Mouse (Mus musculus) neural tube, postnatal 0 days (tissue): ENCODE data around the gene Gps1. TPM values are rescaled to one million over a fixed set of nuclear protein-coding genes. Genes with fewer than 3 reads are reported as not detected.

Experiments
- polyA plus RNA-seq: library from polyadenylated mRNA; unstranded; fragments of >200 nt; fragmentation: Nextera tagmentation; extraction: Ambion mirVana; gene quantifications from 2 replicates; pipeline ENCODE4 v1.2.1, GENCODE M21; 2015

The Gps1 gene
- 236 and 269 TPM in 2 replicates for polyA plus RNA-seq

GRCm38 (mm10) chr11:120784064-120784791 lies at the start of gene Gps1, which contains the start of gene Rfng:
TSS of gene Gps1 (plus strand) at chr11:120784272.
TSS of gene Rfng (minus strand) at chr11:120784207.

GRCm38 (mm10) chr11:120762672-120763041 lies 21.4 kb upstream of the Gps1 start, which contains the start of gene Hmga1b:
TSS of gene Hmga1b (plus strand) at chr11:120762794.

GRCm38 (mm10) chr11:120795756-120796613 lies 11.9 kb downstream of the Gps1 start, which contains the start of gene Dus1l:
TSS of gene Dus1l (minus strand) at chr11:120796403.

GRCm38 (mm10) chr11:120823956-120824786 lies 40.1 kb downstream of the Gps1 start, which contains the start of gene Fasn:
TSS of gene Fasn (minus strand) at chr11:120824547.

Other genes with a start within 250 kb of the Gps1 start
- 238 and 259 TPM in 2 replicates for gene Mcrip1, start 234.5 kb upstream of the Gps1 start, polyA plus RNA-seq
- gene Ppp1r27, start 233.1 kb upstream of the Gps1 start, polyA plus RNA-seq, result not detected in 2 replicates
- 213 and 228 TPM in 2 replicates for gene P4hb, start 211.0 kb upstream of the Gps1 start, polyA plus RNA-seq
- 444 and 484 TPM in 2 replicates for gene Arhgdia, start 202.6 kb upstream of the Gps1 start, polyA plus RNA-seq
- gene Alyref, start 185.9 kb upstream of the Gps1 start, polyA plus RNA-seq, result 163 and 172 TPM in 2 replicates
- 220 and 225 TPM in 2 replicates for gene Anapc11, start 185.9 kb upstream of the Gps1 start, polyA plus RNA-seq
- 1.8 and 3.2 TPM in 2 replicates for gene Npb, start 175.8 kb upstream of the Gps1 start, polyA plus RNA-seq
- gene Pcyt2, start 166.3 kb upstream of the Gps1 start, polyA plus RNA-seq, result 162 and 185 TPM in 2 replicates
- 42.3 and 44.0 TPM in 2 replicates for gene Sirt7, start 159.0 kb upstream of the Gps1 start, polyA plus RNA-seq
- 47.6 and 50.2 TPM in 2 replicates for gene Mafg, start 150.7 kb upstream of the Gps1 start, polyA plus RNA-seq
- gene Pycr1, start 140.5 kb upstream of the Gps1 start, polyA plus RNA-seq, result 8.8 and 9.5 TPM in 2 replicates
- gene Myadml2, start 136.1 kb upstream of the Gps1 start, polyA plus RNA-seq, result 1.6 and 2.8 TPM in 2 replicates
- gene Notum, start 123.1 kb upstream of the Gps1 start, polyA plus RNA-seq, result 13.9 and 15.4 TPM in 2 replicates
- gene Aspscr1, start 111.3 kb upstream of the Gps1 start, polyA plus RNA-seq, result 134 and 150 TPM in 2 replicates
- 103 and 104 TPM in 2 replicates for gene Cenpx, start 70.5 kb upstream of the Gps1 start, polyA plus RNA-seq
- gene Lrrc45, start 70.3 kb upstream of the Gps1 start, polyA plus RNA-seq, result 45.3 and 62.8 TPM in 2 replicates
- 617 and 689 TPM in 2 replicates for gene Rac3, start 62.8 kb upstream of the Gps1 start, polyA plus RNA-seq
- gene Dcxr, start 57.0 kb upstream of the Gps1 start, polyA plus RNA-seq, result 25.0 and 27.0 TPM in 2 replicates
- 4.1 and 4.5 TPM in 2 replicates for gene Cbr2, start 52.2 kb upstream of the Gps1 start, polyA plus RNA-seq
- gene Hmga1b, start 21.5 kb upstream of the Gps1 start, polyA plus RNA-seq, result 1.8 and 2.9 TPM in 2 replicates
- gene Rfng, start 65 bp upstream of the Gps1 start, polyA plus RNA-seq, result 98.9 and 123 TPM in 2 replicates
- gene Dus1l, start 12.1 kb downstream of the Gps1 start, polyA plus RNA-seq, result 34.8 and 41.7 TPM in 2 replicates
- gene Fasn, start 40.3 kb downstream of the Gps1 start, polyA plus RNA-seq, result 47.3 and 79.1 TPM in 2 replicates
- gene Ccdc57, start 148.6 kb downstream of the Gps1 start, polyA plus RNA-seq, result 4.0 and 4.1 TPM in 2 replicates
- 3.7 and 4.1 TPM in 2 replicates for gene Slc16a3, start 164.2 kb downstream of the Gps1 start, polyA plus RNA-seq
- gene Csnk1d, start 207.1 kb downstream of the Gps1 start, polyA plus RNA-seq, result 87.4 and 94.5 TPM in 2 replicates